Mouse (Mus musculus) natural killer cell, adult 2 months (primary cell): Measurements from ENCODE around the gene Hist2h3c1.
"Not testable (repeated sequence)": the region's sequence is repeated elsewhere in the genome, so short reads cannot be mapped to it uniquely, and the experiment has no call there.

Source experiments
- DNase-seq, 2 experiments: peaks; one replicate each; pipeline ENCODE4 v3.0.0; 2022; ENCODE audit warnings: low spot score in 2 of 2

The Hist2h3c1 gene

DNA sequence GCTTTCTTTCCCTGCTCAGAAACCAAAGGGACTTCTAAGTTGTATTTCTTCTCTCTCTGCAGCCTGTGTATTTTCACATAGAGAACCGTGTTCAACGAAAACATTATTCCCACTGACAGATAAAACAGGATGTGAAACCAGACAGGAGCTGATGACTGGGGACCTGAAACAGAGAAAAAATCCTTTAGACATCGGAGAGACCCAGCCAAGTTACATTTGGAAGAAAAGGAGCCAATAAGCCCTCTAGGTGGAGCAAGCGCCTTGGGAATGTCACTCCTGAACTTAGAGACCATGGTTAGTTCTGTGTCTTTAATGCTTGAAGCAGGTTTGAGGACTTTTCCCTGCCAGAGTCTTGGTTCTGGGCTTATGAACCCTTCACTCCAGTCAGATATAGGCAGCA is 38.0 kb downstream of the Hist2h3c1 start:
- DNase-seq, result no peak

DNA sequence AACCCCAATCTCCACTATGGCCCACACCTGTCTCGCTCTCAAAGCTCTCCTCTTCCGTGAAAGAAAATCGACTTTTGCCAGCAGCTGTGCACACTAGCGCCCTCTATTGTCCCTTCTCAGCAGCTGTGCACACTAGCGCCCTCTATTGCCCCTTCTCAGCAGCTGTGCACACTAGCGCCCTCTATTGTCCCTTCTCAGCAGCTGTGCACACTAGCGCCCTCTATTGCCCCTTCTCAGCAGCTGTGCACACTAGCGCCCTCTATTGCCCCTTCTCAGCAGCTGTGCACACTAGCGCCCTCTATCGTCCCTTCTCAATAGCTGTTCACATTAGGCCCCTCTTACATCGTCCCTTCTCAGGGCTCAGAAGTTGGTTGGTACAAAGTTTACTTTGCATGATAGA is 40.8 kb downstream of the Hist2h3c1 start:
- peak in 1 of 2 experiments; percentile 39 for DNase-seq

DNA sequence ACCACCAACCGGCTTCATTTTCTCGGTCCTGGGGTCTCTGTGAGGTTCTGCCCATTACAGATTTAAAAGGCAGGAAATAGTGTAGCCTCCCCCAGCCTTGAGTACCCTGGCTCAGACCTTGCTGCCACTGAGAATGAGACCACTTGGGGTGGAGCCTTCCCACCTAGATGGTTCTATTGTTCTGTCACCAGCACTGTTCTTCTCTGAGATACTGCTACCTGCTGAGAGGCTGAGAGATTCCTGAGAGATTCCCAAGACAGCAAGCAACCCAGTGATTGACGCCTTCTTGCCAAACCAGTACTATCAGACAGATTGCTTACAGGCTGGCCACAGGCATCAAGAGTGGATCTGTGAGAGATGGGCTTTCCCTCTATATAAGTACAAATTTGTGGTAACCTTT is 42.7 kb downstream of the Hist2h3c1 start:
- no peak for DNase-seq

DNA sequence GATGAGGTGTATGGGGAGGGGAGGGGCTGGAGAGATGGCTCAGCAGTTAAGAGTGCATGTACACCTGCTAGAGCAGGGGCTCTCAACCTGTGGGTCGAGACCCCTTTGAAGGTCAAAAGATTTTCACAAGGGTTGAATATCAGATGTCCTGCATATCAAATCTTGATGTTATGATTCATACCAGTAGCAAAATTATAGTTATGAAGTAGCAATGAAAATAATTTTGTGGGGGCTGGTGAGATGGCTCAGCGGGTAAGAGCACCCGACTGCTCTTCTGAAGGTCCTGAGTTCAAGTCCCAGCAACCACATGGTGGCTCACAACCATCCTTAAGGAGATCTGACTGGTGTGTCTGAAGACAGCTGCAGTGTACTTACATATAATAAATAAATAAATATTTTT is 44.2 kb downstream of the Hist2h3c1 start:
- DNase-seq, result not testable (repeated sequence)

DNA sequence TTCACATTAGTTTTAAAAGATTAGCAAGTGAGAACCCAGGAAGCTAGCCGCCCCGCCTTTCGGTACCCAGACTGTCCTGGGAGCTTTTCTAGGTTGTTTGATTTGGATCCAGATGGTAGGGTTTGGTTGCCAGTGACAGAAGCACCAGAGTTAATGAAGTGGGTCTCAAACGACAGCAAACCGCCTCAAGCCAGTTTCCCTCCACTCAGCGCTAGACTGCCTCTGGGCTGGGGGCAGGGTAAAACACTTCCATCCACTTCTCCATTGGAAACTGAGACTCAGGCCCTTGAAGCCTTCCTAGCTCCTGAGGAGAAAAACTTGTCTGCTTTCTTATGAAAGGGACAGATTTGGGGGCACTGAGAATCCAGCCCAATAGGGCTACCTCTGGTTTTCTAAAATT is 46.2 kb downstream of the Hist2h3c1 start:
- no peak for DNase-seq

DNA sequence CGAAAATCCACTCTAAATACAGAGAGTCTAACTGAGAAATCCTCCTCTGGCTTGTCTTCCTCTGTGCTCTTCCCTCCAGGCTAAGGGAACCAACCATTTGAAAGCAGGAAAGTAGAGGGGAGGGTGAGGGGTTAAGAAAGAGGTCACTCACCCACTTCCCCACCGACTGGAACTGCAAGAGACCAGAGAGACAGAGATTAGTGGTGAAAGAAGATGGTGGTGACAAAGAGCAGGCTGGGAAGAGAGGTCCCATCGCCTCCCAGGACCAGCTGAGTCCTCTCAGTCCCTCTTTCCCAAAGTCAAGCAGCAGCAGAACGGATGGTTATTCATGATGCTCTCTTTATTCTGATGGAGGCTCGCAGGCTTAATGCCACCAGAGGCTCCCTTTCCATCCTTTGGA is 46.9 kb downstream of the Hist2h3c1 start:
- DNase-seq, result no peak

DNA sequence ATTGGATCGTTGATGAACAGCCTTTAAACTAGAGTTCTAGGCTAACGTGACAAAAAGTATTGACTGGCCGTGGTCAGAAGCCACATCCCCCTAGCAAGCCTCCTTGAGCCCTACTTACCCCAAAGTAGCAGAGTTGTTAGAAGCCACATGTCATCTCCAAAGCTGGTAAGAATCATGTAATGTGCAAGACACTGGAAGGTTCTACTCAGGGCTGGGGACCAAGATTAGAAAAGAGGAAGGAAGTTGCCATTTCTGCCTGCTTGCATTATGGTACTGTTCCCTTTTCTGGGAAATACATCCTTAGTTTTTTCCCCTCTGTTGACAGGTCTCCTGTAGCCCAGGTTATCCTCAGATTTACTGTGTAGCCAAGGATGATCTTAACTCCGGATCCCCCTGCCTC is 47.3 kb downstream of the Hist2h3c1 start, which contains the start of gene Fcgr1:
Fcgr1 (minus strand) TSS at position 183 of the 400 bp plus-strand sequence.
- DNase-seq, result no peak
